Mouse (Mus musculus) testis, adult 2 months (tissue): Measurements from ENCODE around the gene Cela1. TPM values are rescaled to one million over a fixed set of nuclear protein-coding genes. Genes with fewer than 3 reads are reported as not detected.

Source experiments
- H3K27ac ChIP-seq: fragments of 200-500 bp; 2 replicates; pipeline ENCODE4 v1.5.1; 2012; ENCODE audit warnings: low read depth, low read length; ENCODE audit not compliant: control insufficient read depth, insufficient read depth
- H3K27me3 ChIP-seq: fragments of 200-500 bp; 2 replicates; pipeline ENCODE4 v1.6.1; 2012; ENCODE audit warnings: mild to moderate bottlenecking, low read length, moderate library complexity; ENCODE audit not compliant: control insufficient read depth, insufficient read depth
- H3K36me3 ChIP-seq: fragments of 200-500 bp; 2 replicates; pipeline ENCODE4 v1.6.1; 2012; ENCODE audit warnings: mild to moderate bottlenecking, low read length; ENCODE audit not compliant: control insufficient read depth, insufficient read depth
- H3K4me1 ChIP-seq: fragments of 200-500 bp; 2 replicates; pipeline ENCODE4 v1.6.1; 2012; ENCODE audit warnings: low read length; ENCODE audit not compliant: control insufficient read depth, insufficient read depth
- H3K4me3 ChIP-seq: fragments of 200-500 bp; 2 replicates; pipeline ENCODE4 v1.5.1; 2012; ENCODE audit warnings: low read depth, mild to moderate bottlenecking, low read length, moderate library complexity, mixed read lengths; ENCODE audit not compliant: control insufficient read depth
- CTCF ChIP-seq: fragments of 200-500 bp; IDR thresholded peaks from 2 replicates; pipeline ENCODE4 v1.5.1; 2012; ENCODE audit warnings: low read depth, mild to moderate bottlenecking, inconsistent platforms, low read length, moderate library complexity; ENCODE audit not compliant: control insufficient read depth, insufficient read depth, insufficient replicate concordance
- POLR2A ChIP-seq: fragments of 200-500 bp; IDR thresholded peaks from 2 replicates; pipeline ENCODE4 v1.6.1; 2012; ENCODE audit warnings: low read depth, mild to moderate bottlenecking, inconsistent platforms, low read length, moderate library complexity; ENCODE audit not compliant: control insufficient read depth
- polyA plus RNA-seq: library from polyadenylated mRNA; depleted of rRNA; stranded (reverse); fragments of >200 nt; gene quantifications from 2 replicates; pipeline ENCODE4 v1.2.3, GENCODE M21; 2012

Cela1 gene
- polyA plus RNA-seq, 1 experiment = 1.6 TPM

DNA sequence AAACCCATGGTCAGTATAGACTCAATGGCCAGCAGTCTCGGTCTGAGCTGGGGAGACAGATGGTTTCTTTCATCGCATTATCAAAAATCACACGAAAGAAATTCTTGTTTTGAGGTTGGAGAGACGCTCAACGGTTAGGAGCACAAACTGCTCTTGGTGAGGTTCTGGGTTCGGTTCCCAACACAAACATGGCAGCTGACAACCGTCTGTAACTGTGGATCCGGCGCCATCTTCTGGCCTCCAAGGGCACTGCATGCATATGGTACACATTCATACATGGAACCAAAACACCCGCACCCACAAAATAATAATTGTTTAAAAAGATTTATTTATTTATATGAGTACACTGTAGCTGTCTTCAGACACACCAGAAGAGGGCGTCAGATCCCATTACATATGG, 30.9 kb upstream of the Cela1 start:
- H3K27me3 ChIP-seq = no peaks in the 10 kb centered on the region

DNA sequence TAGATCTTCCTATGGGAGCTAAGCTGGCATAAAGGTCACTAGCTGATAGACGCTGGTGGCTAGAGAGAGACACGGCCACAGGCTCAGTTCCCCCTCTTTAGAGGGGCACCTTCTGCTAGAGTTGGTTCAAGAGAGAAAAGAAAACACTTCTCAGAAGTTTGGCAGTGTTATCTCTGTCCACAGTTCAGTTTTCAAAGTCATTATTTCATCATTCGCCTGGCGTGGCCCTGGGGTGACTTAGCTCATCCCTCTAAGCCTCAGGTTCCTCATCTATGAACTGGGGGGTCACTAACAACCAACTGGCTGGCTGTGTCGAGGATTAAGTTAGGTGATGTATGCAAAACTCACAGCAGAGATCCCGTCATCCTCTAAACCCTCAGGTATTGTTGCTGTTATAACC, 30.2 kb upstream of the Cela1 start:
- Histone ChIP-seq H3K36me3 (no peaks in the 10 kb centered on the region), H3K4me3 (no peak overlapping the region), H3K4me1 (peaks cover 8% of the 10 kb centered on the region), H3K27me3 (no peaks in the 10 kb centered on the region), H3K27ac (no peak overlapping the region)
- TF ChIP-seq CTCF = no peak
- no peak for TF ChIP-seq POLR2A

More for the DNA sequence above, 30.9 kb upstream of the Cela1 start:
- TF ChIP-seq POLR2A (no peak), CTCF (peak; percentile 81; the same call in 1 of the 2 replicates)
- Histone ChIP-seq H3K36me3 (no peaks in the 10 kb centered on the region), H3K27ac (no peak overlapping the region), H3K4me1 (peaks cover 8% of the 10 kb centered on the region), H3K4me3 (no peak overlapping the region)

DNA sequence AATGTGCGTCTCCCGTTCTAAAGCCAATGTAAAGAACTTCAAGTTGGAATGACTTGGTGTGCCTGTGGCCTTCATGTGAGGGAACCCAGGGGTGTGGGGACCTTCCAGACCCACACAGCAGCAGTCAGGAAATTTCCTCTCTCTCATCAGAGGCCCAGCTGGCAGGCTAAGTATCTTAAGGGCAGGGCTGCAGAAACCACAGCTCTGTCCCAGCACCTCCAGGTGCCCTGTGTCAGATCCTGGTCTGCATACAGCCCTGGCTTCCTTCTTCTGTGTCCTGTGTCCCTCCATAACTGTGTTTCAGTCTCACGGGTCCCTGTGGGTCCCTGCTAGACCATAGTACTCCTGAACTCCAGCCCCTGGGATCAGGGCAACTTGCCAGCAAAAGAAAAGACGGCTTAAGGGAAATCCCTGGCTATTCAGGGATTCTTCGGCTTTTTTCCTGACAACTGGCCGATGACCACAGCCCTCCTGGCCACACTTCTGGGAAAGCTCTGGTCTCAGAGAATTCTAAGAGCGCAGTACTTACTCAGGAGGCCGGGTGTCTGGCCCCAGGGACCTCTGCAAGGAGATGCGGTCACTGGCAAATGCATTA, 27.8 kb upstream of the Cela1 start:
- no peaks in the 10 kb centered on the region for H3K36me3 ChIP-seq
- no peaks in the 10 kb centered on the region for H3K27me3 ChIP-seq
- peaks cover 4% of the 10 kb centered on the region for H3K4me1 ChIP-seq
- no peak overlapping the region for H3K4me3 ChIP-seq
- TF ChIP-seq POLR2A = no peak
- TF ChIP-seq CTCF = no peak
- H3K27ac ChIP-seq = no peak overlapping the region

DNA sequence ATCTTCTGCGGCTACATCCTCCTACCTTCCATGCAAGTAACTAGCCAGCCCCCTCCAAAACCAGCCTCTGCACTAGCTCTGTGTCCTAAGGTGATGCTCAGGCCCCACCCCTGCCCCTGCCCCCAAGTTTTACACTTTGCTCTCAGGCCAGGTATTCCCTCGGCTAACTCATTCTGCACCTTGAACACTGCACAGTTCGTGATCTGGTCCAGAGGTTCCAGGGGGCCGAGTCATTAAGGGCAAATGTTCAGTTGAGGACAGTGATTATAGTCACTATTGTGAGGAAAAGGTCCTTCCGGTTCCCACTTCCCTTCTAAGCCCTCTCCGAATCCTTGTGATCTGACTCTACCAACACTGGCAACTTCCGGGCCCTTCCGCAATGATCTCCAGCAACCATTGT, 26.7 kb upstream of the Cela1 start:
- Histone ChIP-seq H3K4me3 (no peak overlapping the region), H3K27me3 (no peaks in the 10 kb centered on the region), H3K36me3 (no peaks in the 10 kb centered on the region), H3K4me1 (no peaks in the 10 kb centered on the region), H3K27ac (no peak overlapping the region)
- TF ChIP-seq CTCF = no peak
- no peak for TF ChIP-seq POLR2A

DNA sequence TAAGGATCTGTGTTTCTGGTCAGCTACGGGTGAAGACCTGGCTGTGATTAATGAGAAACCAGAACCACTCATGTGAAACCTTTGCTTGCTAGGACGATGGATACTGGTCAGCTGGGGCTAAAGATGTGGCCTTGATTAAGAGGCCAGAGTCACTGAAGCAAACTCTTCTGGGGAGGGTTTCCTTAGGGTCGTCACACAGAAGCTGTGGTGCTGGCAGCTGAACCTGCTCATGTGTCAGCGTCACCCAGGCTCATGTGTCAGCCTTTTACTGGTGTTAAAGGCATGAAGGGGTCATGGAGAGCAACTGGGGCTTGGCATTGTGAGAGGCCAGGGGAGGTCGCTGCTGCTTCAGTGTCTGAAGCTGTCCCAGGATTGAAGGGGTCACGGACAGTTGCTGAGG, 23.1 kb upstream of the Cela1 start:
- H3K4me1 ChIP-seq = no peaks in the 10 kb centered on the region
- H3K27me3 ChIP-seq = no peaks in the 10 kb centered on the region
- no peak overlapping the region for H3K4me3 ChIP-seq
- TF ChIP-seq POLR2A = no peak
- no peak for TF ChIP-seq CTCF
- no peaks in the 10 kb centered on the region for H3K36me3 ChIP-seq
- no peak overlapping the region for H3K27ac ChIP-seq

DNA sequence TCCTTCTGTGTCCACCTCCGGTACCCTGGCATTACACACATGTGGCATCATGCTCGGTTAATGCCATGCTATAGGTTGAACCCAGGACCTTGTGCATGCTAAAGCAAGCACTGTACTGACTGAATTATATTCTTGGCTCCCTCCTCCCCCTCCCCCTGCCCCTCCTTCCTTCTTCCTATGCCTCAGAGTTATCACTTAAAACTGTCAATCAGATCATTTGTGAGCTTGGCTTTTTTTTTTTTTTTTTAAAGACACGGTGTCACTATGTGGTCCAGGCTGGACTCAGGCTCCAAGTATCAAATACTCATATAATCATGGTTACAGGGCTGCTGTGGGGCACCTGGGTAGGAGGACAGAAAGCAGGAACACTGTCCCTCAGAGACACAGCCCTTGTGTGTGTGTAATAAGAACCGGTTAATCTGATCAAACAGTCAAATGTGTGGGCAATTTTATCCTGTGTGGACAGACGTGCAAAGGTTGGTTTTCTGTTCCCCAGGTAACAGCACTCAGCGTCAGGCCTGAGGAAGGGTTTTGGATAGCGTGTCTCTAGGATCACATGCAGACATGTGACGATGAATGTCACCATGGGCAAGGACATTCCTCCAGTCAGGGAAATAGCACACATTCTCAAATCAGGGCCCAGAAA, 20.8 kb upstream of the Cela1 start:
- peaks cover 4% of the 10 kb centered on the region for H3K4me1 ChIP-seq
- no peak overlapping the region for H3K4me3 ChIP-seq
- no peak overlapping the region for H3K27ac ChIP-seq
- no peaks in the 10 kb centered on the region for H3K27me3 ChIP-seq
- no peaks in the 10 kb centered on the region for H3K36me3 ChIP-seq
- TF ChIP-seq POLR2A = no peak
- no peak for TF ChIP-seq CTCF

DNA sequence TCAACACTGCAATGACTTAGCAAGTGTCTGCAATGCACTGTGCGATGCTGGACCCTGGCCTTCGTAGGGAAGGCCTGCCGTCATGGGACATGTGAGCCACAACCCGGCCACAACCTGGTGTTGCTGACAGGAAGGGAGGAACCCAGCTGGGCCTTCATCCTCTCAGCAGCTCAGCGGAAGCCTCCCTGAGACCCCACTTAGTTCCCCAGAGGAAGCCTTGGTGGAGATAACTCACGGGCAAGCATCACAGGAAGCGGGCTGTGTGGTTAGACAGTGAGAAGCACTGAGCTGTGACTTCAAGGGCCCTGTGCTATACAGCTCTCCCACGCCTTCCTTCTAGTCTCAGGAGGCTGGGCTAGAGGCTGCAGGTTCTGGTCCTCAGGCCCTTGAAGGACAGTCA, 18.5 kb upstream of the Cela1 start:
- peaks cover 4% of the 10 kb centered on the region for H3K4me1 ChIP-seq
- no peak overlapping the region for H3K4me3 ChIP-seq
- H3K27me3 ChIP-seq = no peaks in the 10 kb centered on the region
- no peak overlapping the region for H3K27ac ChIP-seq
- TF ChIP-seq CTCF (no peak), POLR2A (no peak)
- H3K36me3 ChIP-seq = no peaks in the 10 kb centered on the region
